Mouse (Mus musculus): ENCODE measurements around the gene Rpl14. TPM values are rescaled to one million over a fixed set of nuclear protein-coding genes. Genes with fewer than 3 reads are reported as not detected.
"Not testable (repeated sequence)": the region's sequence is repeated elsewhere in the genome, so short reads cannot be mapped to it uniquely, and the experiment has no call there.

Gene Rpl14
- polyA plus RNA-seq (2015; fragmentation: Nextera tagmentation; extraction: Ambion mirVana) = 425 and 468 TPM in 2 replicates

DNA sequence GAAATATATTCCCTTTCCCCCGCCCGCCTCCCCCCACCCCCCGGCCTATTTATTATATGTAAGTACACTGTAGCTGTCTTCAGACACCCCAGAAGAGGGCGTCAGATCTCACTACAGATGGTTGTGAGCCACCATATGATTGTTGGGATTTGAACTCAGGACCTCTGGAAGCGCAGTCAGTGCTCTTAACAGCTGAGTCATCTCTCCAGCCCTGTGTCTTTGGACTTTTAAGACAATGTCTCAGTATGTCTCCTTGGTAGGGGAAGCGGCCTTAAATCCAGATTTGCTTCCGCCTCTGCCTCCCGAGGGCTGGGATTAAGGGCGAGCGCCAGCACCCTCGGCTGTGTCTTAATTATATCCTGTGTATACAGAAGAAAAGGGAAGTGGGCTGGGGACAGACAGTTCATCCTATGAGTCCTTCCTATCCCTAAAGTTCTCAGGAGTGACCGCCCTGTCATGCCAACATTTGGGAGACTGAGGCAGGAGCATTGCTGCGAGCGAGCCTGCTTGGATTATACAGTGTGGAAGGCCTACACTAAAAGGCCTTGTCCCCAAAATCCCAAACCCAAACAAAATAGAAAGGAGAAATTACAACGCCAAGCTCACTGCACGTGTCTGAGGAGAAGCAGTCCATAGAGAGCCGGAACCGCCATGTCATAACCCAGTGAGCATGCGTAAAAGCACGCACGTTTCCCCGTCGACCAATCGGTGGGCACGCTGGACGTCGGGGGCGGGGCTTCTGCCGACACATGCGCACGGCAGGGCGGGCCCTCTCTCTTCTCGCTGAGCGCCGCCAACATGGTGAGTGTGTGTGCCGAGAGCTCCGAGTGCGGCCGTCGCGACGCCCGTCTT is at the start of gene Rpl14:
Rpl14 (plus strand) TSS at position 704 of the 852 bp plus-strand sequence.
- H3K4me1 ChIP-seq = peaks cover 22% of the 10 kb centered on the region
- peak within 1 kb of the TSS; percentile 82 for H3K27ac ChIP-seq (replicated peaks)
- H3K9me3 ChIP-seq = no peaks in the 10 kb centered on the region
- no peaks in the 10 kb centered on the region for H3K27me3 ChIP-seq (replicated peaks)
- ATAC-seq (ENCODE audit: extremely low read depth, insufficient number of reproducible peaks, low FRiP score, low TSS enrichment) = peak; percentile 93
- peaks cover 38% of the 10 kb centered on the region for H3K36me3 ChIP-seq
- peak within 1 kb of the TSS; percentile 92 for H3K4me3 ChIP-seq
- H3K9ac ChIP-seq = peak within 1 kb of the TSS; percentile 98
- peak within 1 kb of the TSS; percentile 96 for H3K4me2 ChIP-seq
- 3% methylated on average over 41 of the region's 43 CpGs for WGBS

GRCm38 (mm10) chr9:120527270-120527669 is 44.0 kb upstream of the Rpl14 start:
- Histone ChIP-seq H3K9me3 (no peaks in the 10 kb centered on the region), H3K27ac (replicated peaks) (no peak overlapping the region), H3K4me3 (no peak overlapping the region), H3K27me3 (replicated peaks) (no peaks in the 10 kb centered on the region), H3K9ac (no peak overlapping the region), H3K4me1 (no peaks in the 10 kb centered on the region), H3K36me3 (no peaks in the 10 kb centered on the region), H3K4me2 (no peak overlapping the region)
- no peak for ATAC-seq (ENCODE audit: extremely low read depth, insufficient number of reproducible peaks, low FRiP score, low TSS enrichment)
- WGBS = 70% methylated on average over 4 of the region's 4 CpGs

GRCm38 (mm10) chr9:120527919-120528318 is 43.3 kb upstream of the Rpl14 start:
- Histone ChIP-seq H3K27me3 (replicated peaks) (no peaks in the 10 kb centered on the region), H3K27ac (replicated peaks) (no peak overlapping the region), H3K9me3 (no peaks in the 10 kb centered on the region), H3K4me1 (no peaks in the 10 kb centered on the region), H3K4me2 (no peak overlapping the region), H3K9ac (no peak overlapping the region), H3K4me3 (no peak overlapping the region), H3K36me3 (no peaks in the 10 kb centered on the region)
- ATAC-seq (ENCODE audit: extremely low read depth, insufficient number of reproducible peaks, low FRiP score, low TSS enrichment) = no peak
- WGBS = 83% methylated on average over 8 of the region's 8 CpGs

DNA sequence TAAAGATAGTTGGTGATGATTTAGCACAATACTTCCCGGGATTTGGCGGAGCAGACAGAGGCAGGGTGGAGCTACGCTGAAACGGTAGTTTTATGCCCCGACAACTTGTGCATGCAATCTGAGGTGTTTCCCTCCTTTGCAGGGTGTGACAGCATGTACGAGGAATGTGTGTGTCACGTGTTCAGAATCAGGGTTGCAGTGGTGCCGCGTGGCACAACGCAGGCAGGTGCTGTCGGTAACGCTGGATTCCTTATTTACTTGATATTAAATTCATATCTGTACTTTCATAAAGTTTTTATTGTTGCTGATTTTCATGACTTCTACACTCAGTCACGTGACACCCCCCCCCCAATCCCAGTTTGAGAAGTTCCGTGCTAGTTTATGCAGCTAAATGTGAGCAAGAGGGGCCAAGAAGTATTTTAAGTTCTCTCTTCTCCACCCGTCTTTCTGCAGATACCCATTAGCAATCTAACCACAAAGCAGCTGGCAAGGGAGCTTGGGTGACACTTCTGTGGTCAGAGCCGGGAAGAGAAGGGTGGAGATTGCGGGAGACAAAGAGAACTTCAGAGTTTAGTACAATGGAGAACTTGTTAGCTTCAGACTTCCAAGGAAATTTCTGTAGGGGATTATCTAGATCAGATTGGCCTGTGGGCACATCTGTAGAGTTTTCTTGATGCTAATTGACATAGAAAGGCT is 42.3 kb upstream of the Rpl14 start:
- H3K27me3 ChIP-seq (replicated peaks) = no peaks in the 10 kb centered on the region
- no peaks in the 10 kb centered on the region for H3K36me3 ChIP-seq
- no peak overlapping the region for H3K4me3 ChIP-seq
- H3K9ac ChIP-seq = no peak overlapping the region
- no peaks in the 10 kb centered on the region for H3K4me1 ChIP-seq
- no peak overlapping the region for H3K4me2 ChIP-seq
- no peak overlapping the region for H3K27ac ChIP-seq (replicated peaks)
- no peak for ATAC-seq (ENCODE audit: extremely low read depth, insufficient number of reproducible peaks, low FRiP score, low TSS enrichment)
- no peaks in the 10 kb centered on the region for H3K9me3 ChIP-seq
- WGBS = 80% methylated on average over 17 of the region's 17 CpGs

- ATAC-seq (ENCODE audit: extremely low read depth, insufficient number of reproducible peaks, low FRiP score, low TSS enrichment) = no peak
- no peak overlapping the region for H3K4me3 ChIP-seq
- no peak overlapping the region for H3K27ac ChIP-seq (replicated peaks)
- H3K27me3 ChIP-seq (replicated peaks) = no peaks in the 10 kb centered on the region
- no peaks in the 10 kb centered on the region for H3K36me3 ChIP-seq
- no peak overlapping the region for H3K9ac ChIP-seq
- H3K4me2 ChIP-seq = no peak overlapping the region
- 0 out of 2 replicates have a peak, but pooled peaks cover 2% of the 10 kb centered on the region for H3K9me3 ChIP-seq
- H3K4me1 ChIP-seq = no peaks in the 10 kb centered on the region
- WGBS = 81% methylated on average over 5 of the region's 5 CpGs
Observed at GRCm38 (mm10) chr9:120530471-120530870, 40.8 kb upstream of the Rpl14 start.

DNA sequence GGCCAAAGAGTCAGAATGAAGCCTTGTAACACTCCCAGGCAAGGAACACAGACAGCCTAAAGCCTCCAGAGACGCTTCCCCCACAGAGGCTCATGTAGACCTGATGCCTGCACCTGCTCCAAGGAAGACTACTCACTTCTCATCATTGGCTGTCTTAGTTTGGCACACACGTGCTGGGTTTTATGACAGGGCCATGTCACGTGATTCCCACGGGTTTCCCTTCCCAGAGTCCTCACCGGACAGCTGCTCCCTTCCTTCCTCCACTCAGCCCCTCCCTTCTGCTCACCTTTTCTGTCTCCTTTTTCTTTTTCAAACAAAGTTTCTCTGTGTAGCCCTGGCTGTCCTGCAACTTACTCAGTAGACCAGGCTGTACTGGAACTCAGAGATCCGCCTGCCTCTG is 39.2 kb upstream of the Rpl14 start:
- Histone ChIP-seq H3K9ac (no peak overlapping the region), H3K36me3 (no peaks in the 10 kb centered on the region), H3K27ac (replicated peaks) (no peak overlapping the region), H3K4me2 (no peak overlapping the region), H3K9me3 (0 out of 2 replicates have a peak, but pooled peaks cover 2% of the 10 kb centered on the region), H3K4me3 (no peak overlapping the region), H3K4me1 (no peaks in the 10 kb centered on the region), H3K27me3 (replicated peaks) (peaks cover 5% of the 10 kb centered on the region; the same call in 1 of the 2 replicates)
- 83% methylated on average over 6 of the region's 6 CpGs for WGBS
- no peak for ATAC-seq (ENCODE audit: extremely low read depth, insufficient number of reproducible peaks, low FRiP score, low TSS enrichment)

- Histone ChIP-seq H3K4me1 (no peaks in the 10 kb centered on the region), H3K27me3 (replicated peaks) (peaks cover 11% of the 10 kb centered on the region; the same call in 1 of the 2 replicates), H3K27ac (replicated peaks) (no peak overlapping the region), H3K4me2 (no peak overlapping the region), H3K9ac (no peak overlapping the region), H3K36me3 (no peaks in the 10 kb centered on the region), H3K9me3 (0 out of 2 replicates have a peak, but pooled peaks cover 2% of the 10 kb centered on the region), H3K4me3 (no peak overlapping the region)
- no peak for ATAC-seq (ENCODE audit: extremely low read depth, insufficient number of reproducible peaks, low FRiP score, low TSS enrichment)
- WGBS = 78% methylated on average over 6 of the region's 6 CpGs
Observed at GRCm38 (mm10) chr9:120532691-120533090, 38.6 kb upstream of the Rpl14 start.

DNA sequence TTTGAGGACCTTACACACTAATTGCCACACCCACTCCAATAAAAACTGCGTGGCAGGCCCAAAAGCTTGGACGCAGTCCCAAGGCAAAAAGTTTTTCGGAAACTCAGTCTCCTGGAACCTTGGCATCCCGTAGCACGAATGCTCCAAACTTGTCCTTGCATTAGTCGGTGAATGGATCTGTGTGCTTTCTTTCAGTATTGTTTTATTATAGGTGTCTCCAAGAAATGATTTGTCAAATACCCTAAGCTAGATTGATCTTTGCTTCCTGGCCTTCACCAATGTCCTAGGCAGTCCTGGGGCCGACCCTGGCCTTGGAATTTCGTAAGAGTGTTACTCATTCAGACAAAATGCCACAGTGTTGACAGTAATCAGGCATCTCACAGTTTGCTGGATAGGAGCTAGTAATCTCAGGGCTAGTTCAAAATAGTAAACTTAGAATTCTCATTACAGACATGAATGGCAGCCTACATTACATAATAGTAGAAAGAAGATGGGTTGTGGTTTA is 37.7 kb upstream of the Rpl14 start:
- not testable (repeated sequence) for ATAC-seq (ENCODE audit: extremely low read depth, insufficient number of reproducible peaks, low FRiP score, low TSS enrichment); H3K4me2 ChIP-seq; H3K4me3 ChIP-seq; H3K9ac ChIP-seq; H3K27ac ChIP-seq (replicated peaks); H3K4me1 ChIP-seq; H3K36me3 ChIP-seq; H3K9me3 ChIP-seq
- H3K27me3 ChIP-seq (replicated peaks) = peaks cover 20% of the 10 kb centered on the region; the same call in 1 of the 2 replicates
- WGBS = 89% methylated on average over 8 of the region's 8 CpGs

DNA sequence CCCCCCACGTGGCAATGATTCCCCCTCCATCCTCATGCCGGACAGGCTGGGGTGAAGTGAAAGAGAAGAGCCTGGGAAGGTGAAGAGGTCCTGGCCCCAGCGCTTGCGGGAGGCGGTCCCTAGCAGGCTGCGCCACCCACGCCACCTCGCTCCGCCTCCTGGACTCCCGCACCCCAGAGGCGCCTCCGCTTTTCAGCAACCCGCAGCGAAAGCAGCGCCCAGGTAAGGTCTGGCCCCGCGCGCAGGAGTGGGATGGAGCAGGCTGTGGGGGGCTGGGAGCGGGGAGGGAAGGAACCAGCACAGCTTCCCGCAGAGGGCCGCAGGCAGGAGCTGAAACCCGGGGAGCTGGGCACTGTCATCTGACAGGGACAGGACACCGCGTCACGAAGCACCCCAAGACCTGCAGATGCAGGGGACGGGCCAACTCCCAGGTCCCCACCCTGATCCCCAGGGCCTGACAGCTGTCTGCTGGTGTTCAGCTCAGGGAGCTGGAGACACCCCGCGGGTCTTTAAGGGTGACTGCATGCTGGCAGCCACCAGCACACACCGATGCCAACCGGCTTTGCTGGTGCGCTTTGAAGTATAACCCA is 31.5 kb upstream of the Rpl14 start, which contains the start of gene Entpd3:
Entpd3 (plus strand) TSS at position 157 of the 590 bp plus-strand sequence.
- Histone ChIP-seq H3K4me2 (peak within 1 kb of the TSS; percentile 86), H3K4me3 (peak within 1 kb of the TSS; percentile 56), H3K9ac (peak within 1 kb of the TSS; percentile 78), H3K27me3 (replicated peaks) (peaks cover 63% of the 10 kb centered on the region), H3K36me3 (no peaks in the 10 kb centered on the region), H3K4me1 (peaks cover 9% of the 10 kb centered on the region), H3K9me3 (no peaks in the 10 kb centered on the region), H3K27ac (replicated peaks) (no peak within 1 kb of the TSS)
- 2% methylated on average over 31 of the region's 31 CpGs for WGBS
- ATAC-seq (ENCODE audit: extremely low read depth, insufficient number of reproducible peaks, low FRiP score, low TSS enrichment) = no peak

DNA sequence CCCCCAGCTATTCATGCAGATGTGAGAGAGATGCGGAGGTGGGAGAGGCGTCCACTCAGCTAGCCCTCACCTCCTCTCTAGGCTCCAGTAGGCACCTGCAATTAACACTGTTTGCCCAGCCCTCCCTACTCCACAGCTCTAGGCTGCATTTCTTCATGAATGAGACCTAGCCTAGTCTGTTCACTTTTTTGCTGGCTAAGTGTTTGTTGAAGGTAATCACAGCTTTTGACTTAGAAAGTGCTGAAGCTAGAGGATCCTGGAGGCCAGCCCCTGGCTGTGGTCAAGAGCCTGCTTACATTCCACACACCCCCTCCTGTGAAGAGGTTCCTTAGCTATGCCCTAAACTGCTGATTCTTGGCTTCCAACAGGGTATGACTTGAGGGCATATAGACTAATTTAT is 29.8 kb upstream of the Rpl14 start:
- H3K4me3 ChIP-seq = no peak overlapping the region
- H3K4me2 ChIP-seq = no peak overlapping the region
- no peak overlapping the region for H3K27ac ChIP-seq (replicated peaks)
- WGBS = no CpG with 5 or more reads among the region's 2 CpGs
- H3K9ac ChIP-seq = no peak overlapping the region
- H3K4me1 ChIP-seq = peaks cover 9% of the 10 kb centered on the region
- peaks cover 63% of the 10 kb centered on the region for H3K27me3 ChIP-seq (replicated peaks)
- no peaks in the 10 kb centered on the region for H3K36me3 ChIP-seq
- ATAC-seq (ENCODE audit: extremely low read depth, insufficient number of reproducible peaks, low FRiP score, low TSS enrichment) = no peak
- no peaks in the 10 kb centered on the region for H3K9me3 ChIP-seq

DNA sequence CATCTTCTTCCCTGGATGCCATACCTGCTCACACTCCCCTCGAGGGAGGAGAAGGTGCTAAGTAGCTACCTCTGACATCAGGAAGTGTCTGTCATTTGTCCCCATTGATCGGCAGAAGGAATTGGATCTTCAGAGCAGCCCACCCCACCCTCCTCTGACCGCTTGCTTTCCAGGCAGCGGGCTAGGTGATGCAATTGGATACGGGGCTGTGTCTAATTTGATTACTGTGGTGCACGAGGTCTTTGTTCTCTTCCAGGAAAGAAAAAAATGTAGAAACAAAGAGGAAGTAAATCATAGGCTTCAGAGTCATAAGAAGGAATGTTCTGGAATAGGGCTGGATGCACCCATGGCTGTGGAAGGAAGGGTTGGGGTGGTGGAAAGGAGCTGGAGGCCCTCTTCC is 29.0 kb upstream of the Rpl14 start:
- Histone ChIP-seq H3K4me2 (no peak overlapping the region), H3K27me3 (replicated peaks) (peaks cover 59% of the 10 kb centered on the region), H3K36me3 (no peaks in the 10 kb centered on the region), H3K27ac (replicated peaks) (no peak overlapping the region), H3K9me3 (no peaks in the 10 kb centered on the region), H3K4me1 (peaks cover 9% of the 10 kb centered on the region), H3K4me3 (no peak overlapping the region), H3K9ac (no peak overlapping the region)
- no peak for ATAC-seq (ENCODE audit: extremely low read depth, insufficient number of reproducible peaks, low FRiP score, low TSS enrichment)
- WGBS = 36% methylated on average over 6 of the region's 6 CpGs

Measured in heart, embryonic 13.5 days (tissue).